Mouse (Mus musculus) urinary bladder, adult 18-20 months (tissue): Measurements from ENCODE around the gene 3110001I22Rik.
"Not testable (repeated sequence)": the region's sequence is repeated elsewhere in the genome, so short reads cannot be mapped to it uniquely, and the experiment has no call there.

ENCODE experiments used
- DNase-seq, 2 experiments: peaks; one replicate each; pipeline ENCODE4 v3.0.0; 2022; ENCODE audit warnings: low spot score in 2 of 2, mixed read lengths in 2 of 2

Gene 3110001I22Rik

GRCm38 (mm10) chr16:13671685-13672385 is at the start of gene 3110001I22Rik, which contains the start of gene Bfar:
Gene 3110001I22Rik, plus strand, starts transcription at chr16:13671929.
Gene Bfar, plus strand, starts transcription at chr16:13671858.
- DNase-seq: peak; percentile 68 to 84

DNA sequence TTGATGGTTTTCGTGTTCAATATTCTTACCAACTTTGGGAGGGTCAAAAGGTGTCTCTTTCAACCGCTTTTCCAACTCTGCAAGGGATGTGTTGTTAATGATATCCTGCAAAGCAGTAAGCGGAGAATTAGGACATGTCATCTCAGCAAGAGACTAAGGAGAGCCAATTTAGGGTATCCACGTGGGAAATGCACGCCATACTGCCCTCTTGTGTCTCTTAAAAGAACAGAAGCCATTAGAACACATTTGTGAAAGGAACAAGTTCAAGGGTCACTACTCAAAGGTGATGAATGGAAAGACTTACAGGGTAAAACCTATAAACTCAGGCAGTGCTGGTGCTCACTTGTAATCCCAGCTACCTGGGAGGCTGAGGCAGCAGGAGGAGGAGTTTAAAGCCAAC is 43.4 kb upstream of the 3110001I22Rik start:
- DNase-seq: no peak

DNA sequence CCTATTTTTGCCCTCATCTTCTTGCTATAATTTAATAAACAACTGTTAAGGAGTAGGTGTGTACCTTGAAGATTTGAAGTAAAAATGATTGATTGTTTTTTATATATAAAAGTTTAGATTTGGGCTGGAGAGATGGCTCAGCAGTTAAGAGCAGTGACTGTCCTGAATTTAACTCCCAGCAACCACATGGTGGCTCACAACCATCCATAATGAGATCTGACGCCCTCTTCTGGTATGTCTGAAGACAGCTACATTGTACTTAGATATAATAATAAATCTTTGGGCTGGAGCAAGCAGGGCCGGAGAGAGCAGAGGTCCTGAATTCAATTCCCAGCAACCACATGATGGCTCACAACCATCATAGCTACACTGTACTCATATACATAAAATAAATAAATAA is 33.5 kb upstream of the 3110001I22Rik start:
- DNase-seq: not testable (repeated sequence)

DNA sequence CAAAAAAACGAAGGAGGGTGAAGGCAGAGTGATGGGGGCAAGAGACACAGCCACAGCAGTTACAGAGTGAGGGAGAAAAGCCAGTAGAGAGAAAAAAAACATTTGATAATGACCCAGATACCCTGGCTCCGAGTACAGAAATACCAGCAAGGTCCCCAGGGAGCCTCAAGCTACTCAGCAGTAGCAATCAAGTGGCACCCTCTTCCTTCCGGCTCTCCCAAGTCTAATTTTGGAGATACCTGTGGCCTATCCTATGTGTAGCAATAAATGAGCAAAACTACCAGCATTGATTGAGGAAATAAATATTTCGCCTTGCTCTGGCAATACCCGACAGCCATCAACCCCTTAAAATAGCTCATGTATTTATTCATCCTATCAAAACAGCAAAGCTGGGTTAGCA is 32.2 kb upstream of the 3110001I22Rik start:
- DNase-seq: no peak

DNA sequence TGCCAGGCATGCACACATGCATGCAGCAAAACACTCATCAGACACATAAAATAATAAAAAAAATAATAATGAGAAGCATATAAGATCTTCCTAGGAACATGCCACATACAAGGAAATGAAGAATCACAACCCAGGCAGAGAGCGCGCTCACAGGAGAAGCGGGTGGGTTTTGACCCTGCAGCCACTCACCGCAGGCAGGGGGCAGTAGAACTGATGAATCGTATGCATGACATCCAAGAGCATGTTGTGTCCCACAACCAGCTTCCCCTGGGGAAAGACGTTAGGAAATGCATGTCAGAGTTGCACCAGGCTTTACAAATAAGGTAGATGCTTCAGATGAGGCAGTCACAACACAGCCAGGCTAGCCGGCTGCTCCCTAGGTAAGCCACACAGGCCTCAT is 31.7 kb upstream of the 3110001I22Rik start:
- DNase-seq: no peak

- no peak for DNase-seq
Observed at GRCm38 (mm10) chr16:13644474-13644873, 27.3 kb upstream of the 3110001I22Rik start.

DNA sequence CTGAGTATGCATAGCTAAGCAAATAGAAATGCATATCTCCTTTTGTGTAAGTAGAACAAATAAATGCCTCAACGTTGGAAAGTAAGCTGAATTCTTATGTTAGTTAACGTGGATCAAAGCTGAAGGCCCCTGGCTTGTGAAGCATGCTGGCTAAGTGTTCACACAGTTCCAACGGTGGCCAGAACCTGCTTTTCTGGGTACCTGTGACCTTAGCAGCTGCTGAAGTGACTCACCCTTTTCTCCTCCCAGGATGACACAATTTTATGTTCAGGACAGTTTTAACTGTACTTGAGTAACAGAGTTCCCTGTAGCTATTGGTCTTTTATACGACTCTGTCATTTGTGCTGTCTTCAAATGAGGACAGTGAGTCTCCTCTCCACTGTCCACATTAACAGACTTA is 25.8 kb upstream of the 3110001I22Rik start:
- peak in 1 of 2 experiments; percentile 39 for DNase-seq

GRCm38 (mm10) chr16:13658886-13659285 is 12.8 kb upstream of the 3110001I22Rik start:
- DNase-seq: no peak

DNA sequence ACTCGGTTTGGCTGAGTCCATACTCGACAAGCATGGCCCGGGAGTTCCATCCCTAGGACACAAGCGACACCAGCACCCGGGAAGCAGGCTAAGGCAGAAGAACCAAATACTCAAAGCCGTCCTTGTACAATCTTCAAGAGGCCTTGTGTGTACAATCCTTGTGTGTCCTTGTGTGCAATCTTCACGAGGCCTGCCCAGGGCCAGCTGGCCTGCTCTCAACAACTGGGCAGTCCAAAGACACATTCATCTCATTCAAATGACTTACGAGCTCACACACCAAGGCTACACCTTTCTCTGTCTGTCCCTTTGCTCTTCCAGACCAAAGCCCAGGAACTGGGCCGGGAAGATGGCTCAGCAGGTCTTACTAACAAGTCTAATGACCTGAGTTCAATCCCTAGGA is 11.0 kb upstream of the 3110001I22Rik start:
- no peak for DNase-seq

GRCm38 (mm10) chr16:13667878-13668343 is 3.8 kb upstream of the 3110001I22Rik start, which contains the start of gene Parn:
Gene Parn, minus strand, starts transcription at chr16:13668170.
- DNase-seq: peak; percentile 90

DNA sequence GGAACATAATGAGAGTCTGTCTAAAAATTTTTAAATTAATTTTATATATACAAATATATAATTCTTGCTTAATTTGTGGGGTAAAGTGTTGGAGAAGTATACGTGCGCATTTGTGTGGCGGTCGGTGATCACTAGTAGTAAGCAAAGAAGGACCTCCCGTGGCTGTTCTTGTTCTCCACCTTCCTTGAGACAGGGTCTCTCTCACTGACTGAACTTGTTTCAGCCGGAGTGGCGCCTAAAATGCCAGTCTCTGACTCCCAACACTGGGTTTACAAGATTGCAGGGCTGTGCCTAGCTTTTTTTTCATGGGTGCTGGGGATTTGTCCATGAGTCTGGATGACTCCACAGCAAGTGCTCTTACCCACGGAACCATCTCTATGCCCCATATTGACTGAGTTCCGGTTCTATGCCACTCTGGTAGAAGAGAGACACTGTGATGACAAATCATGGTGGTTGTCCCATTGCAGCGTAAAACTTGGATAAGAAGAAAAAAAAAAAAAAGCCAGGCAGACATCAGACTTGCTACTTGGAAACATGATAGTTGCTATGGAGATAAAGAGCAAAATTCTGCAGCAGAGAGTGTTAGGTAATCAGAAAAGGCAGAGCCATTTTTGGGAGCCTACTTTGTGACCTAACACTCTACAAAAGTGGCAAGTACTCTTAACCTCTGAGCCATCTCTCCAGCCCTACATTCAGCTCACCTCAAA is 3.2 kb upstream of the 3110001I22Rik start:
- DNase-seq: no peak

- DNase-seq: no peak
Observed at GRCm38 (mm10) chr16:13669282-13669681, 2.4 kb upstream of the 3110001I22Rik start.

DNA sequence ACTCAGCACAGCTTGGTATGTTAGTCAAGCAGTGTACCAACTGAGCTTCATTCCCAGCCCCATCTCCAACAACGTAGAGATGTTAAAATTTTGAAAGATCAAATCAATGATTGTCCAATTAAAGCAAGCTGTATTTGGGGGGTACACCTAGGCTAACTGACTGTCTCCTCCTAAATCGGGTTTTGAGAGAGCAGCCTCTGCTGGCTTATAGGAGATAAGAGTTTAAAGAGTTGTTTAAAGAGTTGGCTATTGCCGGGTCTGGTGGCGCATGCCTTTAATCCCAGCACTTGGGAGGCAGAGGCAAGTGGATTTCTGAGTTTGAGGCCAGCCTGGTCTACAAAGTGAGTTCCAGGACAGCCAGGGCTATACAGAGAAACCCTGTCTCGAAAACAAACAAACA is 833 bp upstream of the 3110001I22Rik start:
- DNase-seq: not testable (repeated sequence)

DNA sequence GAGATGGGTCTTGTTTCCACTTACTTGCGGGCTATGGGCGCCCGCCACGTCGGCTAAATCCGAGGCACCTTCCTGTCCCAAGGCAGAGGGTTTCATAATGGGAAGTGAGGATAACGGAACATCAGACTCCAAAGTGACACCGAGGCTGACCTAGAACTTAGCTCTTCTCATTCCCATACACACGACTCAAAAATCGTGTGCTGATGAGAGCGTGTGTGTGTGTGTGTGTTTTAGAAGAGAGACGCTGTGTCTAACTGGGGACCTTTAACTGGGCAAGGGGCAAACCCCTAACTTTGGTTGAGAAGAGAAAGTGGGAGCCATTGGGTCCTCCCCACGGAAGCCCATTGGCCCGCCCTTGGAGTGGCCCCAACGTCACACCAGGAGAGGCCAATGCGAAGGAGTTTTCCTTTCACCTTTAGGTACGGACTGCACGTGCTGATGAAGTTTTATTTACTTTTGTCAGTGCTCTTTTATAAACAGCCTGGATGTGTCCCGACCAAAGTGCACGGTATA is 713 bp downstream of the 3110001I22Rik start:
- DNase-seq: peak; percentile 34 to 44

DNA sequence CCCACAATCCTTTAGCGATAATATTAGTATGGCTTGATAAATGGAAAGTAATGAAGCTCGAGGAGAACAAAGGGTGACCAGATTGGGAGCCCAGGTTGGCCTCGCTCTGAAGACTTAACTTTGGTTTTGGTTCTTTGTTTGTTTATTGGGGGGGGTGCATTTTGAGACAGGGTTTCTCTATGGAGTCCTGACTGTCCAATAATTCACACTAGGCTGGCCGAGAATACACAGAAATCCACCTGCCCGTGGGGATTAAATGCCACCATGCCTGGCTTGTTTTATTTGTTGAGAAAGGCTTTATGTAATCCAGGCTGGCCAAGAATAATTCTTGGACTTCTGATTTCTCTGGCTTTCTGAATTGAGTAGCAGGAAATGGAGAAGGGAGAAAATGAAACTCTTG is 1.4 kb downstream of the 3110001I22Rik start:
- no peak for DNase-seq

DNA sequence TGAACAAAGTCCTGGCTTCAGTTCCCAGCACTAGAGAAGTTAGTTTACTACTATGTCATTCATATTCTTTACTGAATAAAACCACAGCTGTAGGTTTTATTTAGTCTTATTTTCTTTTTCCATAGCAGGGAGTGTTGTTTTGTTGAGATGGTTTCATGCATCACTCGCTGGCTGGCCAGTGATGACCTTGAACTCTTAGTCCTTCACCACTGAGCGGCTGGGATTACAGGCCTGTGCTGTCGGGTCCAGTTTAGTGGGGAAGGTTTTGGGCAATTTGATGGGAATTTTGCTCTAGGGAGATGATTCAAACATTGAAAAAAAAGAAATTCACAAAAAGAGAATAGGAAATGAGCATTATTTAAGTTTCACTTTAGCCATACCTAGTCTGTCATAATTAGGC is 2.8 kb downstream of the 3110001I22Rik start:
- no peak for DNase-seq

DNA sequence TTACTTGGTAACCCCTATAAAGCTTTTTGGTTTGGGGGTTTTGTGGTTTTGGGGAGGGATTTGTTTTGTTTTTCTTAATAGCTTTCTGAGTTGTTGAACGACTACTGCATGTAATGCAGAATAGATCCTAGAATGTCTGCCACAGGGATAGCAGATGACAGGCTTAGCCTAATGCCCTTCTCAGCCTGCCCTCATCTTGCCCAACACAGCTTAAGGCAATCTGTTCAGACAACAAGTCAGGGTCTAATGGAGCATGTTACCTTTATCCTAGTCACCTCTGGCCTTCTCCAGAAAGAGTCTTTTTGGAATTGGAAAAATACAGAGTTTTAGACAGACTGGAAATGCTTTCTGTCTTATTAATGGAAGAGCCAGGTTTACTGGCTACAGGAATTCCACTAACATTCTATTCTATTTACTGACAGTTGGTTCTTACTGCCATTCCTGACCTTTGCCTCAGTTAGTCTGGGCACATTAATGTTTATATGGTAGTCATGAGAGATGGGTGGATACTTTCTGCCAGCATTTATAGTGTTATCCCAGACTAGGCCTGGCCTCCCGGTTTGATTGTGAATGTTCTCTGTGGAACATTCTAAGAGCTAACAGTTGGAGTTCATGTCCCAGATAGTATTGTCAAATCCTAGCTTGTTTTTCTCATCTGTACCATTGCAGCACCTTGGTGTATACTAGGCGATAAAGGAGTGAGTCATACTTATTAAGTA is 7.0 kb downstream of the 3110001I22Rik start:
- DNase-seq: no peak

DNA sequence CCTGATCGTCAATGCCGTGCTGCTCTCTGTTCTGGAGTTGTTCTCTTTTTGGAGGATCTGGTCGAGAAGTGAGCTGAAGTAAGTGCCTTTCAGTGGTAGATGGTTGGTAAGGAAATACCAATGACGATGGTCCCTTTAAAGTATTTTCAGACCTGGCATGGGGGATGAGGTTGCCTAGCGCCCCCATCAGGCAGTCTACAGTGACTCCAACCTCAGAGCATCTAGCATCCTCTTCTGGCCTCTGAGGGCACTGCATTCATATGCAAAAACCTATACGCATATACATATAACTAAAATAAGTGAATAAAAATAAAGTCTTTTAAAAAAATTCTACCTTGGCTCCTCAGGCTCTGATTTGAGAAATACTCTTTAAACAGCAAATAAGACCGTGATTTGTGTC is 27.3 kb downstream of the 3110001I22Rik start:
- no peak for DNase-seq

DNA sequence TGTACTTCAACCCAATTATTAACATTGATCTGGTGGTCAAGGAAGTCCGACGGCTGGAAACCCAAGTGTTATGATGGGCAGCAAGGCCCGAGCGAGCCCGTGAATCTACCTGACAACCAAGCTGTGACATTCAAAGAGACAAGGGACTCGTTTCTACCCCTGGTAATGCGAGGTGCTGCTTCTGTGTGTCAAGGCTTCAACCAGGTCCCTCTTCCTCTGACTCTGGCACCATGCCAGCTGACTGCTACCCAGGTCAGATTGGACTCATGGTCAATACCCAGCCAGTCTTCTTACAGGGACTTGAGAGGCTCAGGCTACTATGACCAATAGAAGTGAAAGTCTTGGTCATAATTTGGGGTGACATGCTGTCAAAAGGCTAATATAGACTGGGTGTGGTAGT is 30.5 kb downstream of the 3110001I22Rik start:
- DNase-seq: no peak

GRCm38 (mm10) chr16:13704676-13705075 is 32.9 kb downstream of the 3110001I22Rik start:
- no peak for DNase-seq

DNA sequence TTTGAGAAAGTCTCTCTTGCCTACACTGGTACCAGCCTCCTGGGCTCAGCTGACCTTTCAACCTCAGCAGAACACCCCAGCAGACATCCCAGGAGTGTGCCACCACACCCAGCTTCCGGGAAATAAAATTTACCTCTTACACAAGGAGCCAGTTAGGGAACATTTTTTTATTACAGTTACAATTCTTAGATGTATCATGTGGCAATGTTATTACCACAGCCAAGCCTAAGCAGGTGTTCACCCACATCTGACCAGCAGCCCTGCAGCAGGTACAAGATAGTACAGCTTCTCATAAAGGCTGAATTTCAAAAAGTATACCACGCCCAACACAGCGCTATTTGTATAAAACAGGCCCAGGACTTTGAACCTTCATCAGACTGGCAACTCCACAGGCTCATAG is 43.2 kb downstream of the 3110001I22Rik start:
- no peak for DNase-seq
